Mouse (Mus musculus) C2C12 (cell line): ENCODE measurements around the gene Ric8b.

ENCODE experiments used
- CEBPB ChIP-seq: IDR thresholded peaks from one replicate; pipeline ENCODE4 v1.6.1; 2011; ENCODE audit warnings: low read depth, mild to moderate bottlenecking, control low read depth, moderate library complexity
- CTCF ChIP-seq: IDR thresholded peaks from one replicate; pipeline ENCODE4 v1.5.1; 2011; ENCODE audit not compliant: control insufficient read depth, insufficient read depth, insufficient read length

GRCm38 (mm10) chr10:84950384-84950783 lies 33.0 kb downstream of the Ric8b start:
- TF ChIP-seq CTCF (no peak), CEBPB (no peak)
